In the genomic region with DNA sequence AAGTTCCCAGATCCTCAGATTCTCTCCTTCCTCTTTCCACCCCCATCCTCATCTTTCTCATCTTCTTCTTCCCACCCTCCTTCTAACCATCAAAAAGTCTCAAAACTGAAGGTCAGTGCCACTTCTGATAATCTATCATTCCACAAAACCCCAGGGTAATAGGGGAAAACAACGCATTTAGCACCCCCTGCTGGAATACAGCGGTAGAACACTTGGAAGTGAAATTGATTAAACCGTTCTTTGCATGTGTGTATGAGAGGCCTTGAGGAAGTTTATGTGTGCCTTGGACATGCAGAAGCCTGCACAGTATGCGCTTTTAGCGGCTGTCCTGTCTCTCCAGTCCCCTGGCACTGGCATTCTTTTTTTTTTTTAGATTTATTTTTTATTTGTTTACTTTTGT, we compare ENCODE assay signal across 9 mouse cellular contexts. TPM values are rescaled to one million over a fixed set of nuclear protein-coding genes. Genes with fewer than 3 reads are reported as not detected.
DNase-seq lines count a peak whose midpoint lies in the region; TF ChIP-seq lines count a peak whose summit lies in the region.
"Had no signal": no experiment of that assay in that cellular context is flagged by ENCODE, and none has a peak within 500 bp of the region (broad histone marks: within the 10 kb centered on the region; RNA-seq: fewer than 3 reads in every experiment).

No protein-coding gene starts in this region.

- intact Hi-C loops in heart, adult 2 months (cut with DNase I) = loop anchor here (1.0 kb wide), 1 partner anchor 38 kb away; no protein-coding TSS in a partner anchor
- intact Hi-C loops in heart, postnatal 25 days (cut with DNase I) = no loop called here

- no peak for TF ChIP-seq EP300 in heart, adult 2 months (IDR thresholded peaks at IDR 0.05; ENCODE audit: insufficient read depth, low read depth, low read length)

- H3K79me2 ChIP-seq in heart, adult 2 months (replicated peaks; ENCODE audit: control insufficient read depth, insufficient read depth, low read length) = no peaks in the 10 kb centered on the region

- H3K27me3 ChIP-seq in heart, adult 2 months (ENCODE audit: control insufficient read depth, insufficient read depth, low read length) = peaks cover 4% of the 10 kb centered on the region

- no peak overlapping the region for H3K27ac ChIP-seq in heart, adult 2 months
- H3K27ac ChIP-seq: embryonic facial prominence, embryonic 15.5 days had no signal

- DNase-seq in heart, adult 2 months = peak; percentile 43 to 55
- DNase-seq in heart, postnatal 25 days (ENCODE audit: low spot score) = no peak
- DNase-seq in 416B (ENCODE audit: low read depth) = peak; percentile 77
- DNase-seq in Muller cell, postnatal 12 days (ENCODE audit: inconsistent ontology term) = peak; percentile 37
- peak; percentile 81 for DNase-seq in embryo, embryonic 10 days (ENCODE audit: low spot score)
- DNase-seq in kidney, postnatal 36 days = peak; percentile 57 to 81
- peak; percentile 75 for DNase-seq in mesoderm, embryonic 11.5 days (ENCODE audit: low read depth, low spot score)
- peak; percentile 59 for DNase-seq in thymus, postnatal 14 days

- 2% methylated on average over 5 of the region's 5 CpGs for WGBS in heart, adult 2 months

- H3K4me3 ChIP-seq in heart, adult 2 months = no peak overlapping the region
- H3K4me3 ChIP-seq: embryonic facial prominence, embryonic 15.5 days had no signal

- H3K36me3 ChIP-seq in heart, adult 2 months (ENCODE audit: control insufficient read depth, insufficient read depth, low read length) = no peaks in the 10 kb centered on the region
- H3K36me3 ChIP-seq: embryonic facial prominence, embryonic 15.5 days had no signal

- no peaks in the 10 kb centered on the region for H3K4me1 ChIP-seq in heart, adult 2 months (ENCODE audit: control insufficient read depth, insufficient read depth, low read length)

- TF ChIP-seq POLR2A in heart, adult 2 months (IDR thresholded peaks at IDR 0.05; ENCODE audit: insufficient read depth, low read depth, low read length) = no peak

- no peak overlapping the region for H3K9ac ChIP-seq in heart, adult 2 months (ENCODE audit: low read depth, low read length)
- H3K9ac ChIP-seq: embryonic facial prominence, embryonic 15.5 days had no signal

- TF ChIP-seq CTCF in heart, adult 2 months (IDR thresholded peaks at IDR 0.05) = peak; percentile 89

RNA-seq across cellular contexts. Expression of gene Nags, which starts 4.8 kb away (rescaled TPM):
- not detected for total RNA-seq in heart, adult 2 months (2021)
- polyA plus RNA-seq in heart, adult 2 months (2012; rRNA removed) = 0.06 and 0.12 TPM in 2 replicates
- not detected for total RNA-seq in heart, postnatal 25 days (2021)

RNA-seq across cellular contexts. Expression of gene Tmem101, which starts 15.7 kb away (rescaled TPM):
- 10 to 100 TPM; 12.2 to 13.6 TPM for total RNA-seq in heart, adult 2 months (2021)
- polyA plus RNA-seq in heart, adult 2 months (2012; rRNA removed) = 19.5 and 20.7 TPM in 2 replicates
- 10 to 100 TPM; 14.3 to 17.5 TPM for total RNA-seq in heart, postnatal 25 days (2021)

RNA-seq across cellular contexts. Expression of gene Pyy, which starts 32.9 kb away (rescaled TPM):
- not detected for total RNA-seq in heart, adult 2 months (2021)
- not detected in 2 replicates for polyA plus RNA-seq in heart, adult 2 months (2012; rRNA removed)
- total RNA-seq in heart, postnatal 25 days (2021) = not detected
- polyA plus RNA-seq: embryonic facial prominence, embryonic 15.5 days had no signal

RNA-seq across cellular contexts. Expression of gene Ppy, which starts 39.4 kb away (rescaled TPM):
- total RNA-seq in heart, adult 2 months (2021) = not detected
- not detected in 2 replicates for polyA plus RNA-seq in heart, adult 2 months (2012; rRNA removed)
- not detected for total RNA-seq in heart, postnatal 25 days (2021)
- polyA plus RNA-seq: embryonic facial prominence, embryonic 15.5 days had no signal

RNA-seq across cellular contexts. Expression of gene Lsm12, which starts 44.6 kb away (rescaled TPM):
- 10 to 100 TPM; 49.4 to 50.2 TPM for total RNA-seq in heart, adult 2 months (2021)
- polyA plus RNA-seq in heart, adult 2 months (2012; rRNA removed) = 32.5 and 42.4 TPM in 2 replicates
- total RNA-seq in heart, postnatal 25 days (2021) = 10 to 100 TPM; 46.6 to 51.5 TPM
